Mouse (Mus musculus) kidney, postnatal 25 days (tissue): ENCODE results near the gene Irx4.

ENCODE experiments used
- DNase-seq, 2 experiments: peaks; one replicate each; pipeline ENCODE4 v3.0.0; 2021; ENCODE audit warnings: mixed read lengths in 2 of 2

Irx4 gene

GRCm38 (mm10) chr13:73270451-73271081 is 10.3 kb downstream of the Irx4 start:
- no peak for DNase-seq

GRCm38 (mm10) chr13:73271336-73272242 is 11.3 kb downstream of the Irx4 start:
- DNase-seq, result no peak

GRCm38 (mm10) chr13:73272794-73273282 is 12.6 kb downstream of the Irx4 start:
- DNase-seq, result no peak

GRCm38 (mm10) chr13:73273536-73273935 is 13.3 kb downstream of the Irx4 start:
- no peak for DNase-seq

- DNase-seq, result no peak
These were observed 17.1 kb downstream of the Irx4 start for GRCm38 (mm10) chr13:73277361-73277760.

- DNase-seq, result no peak
These were observed 17.5 kb downstream of the Irx4 start for GRCm38 (mm10) chr13:73277797-73278196.

GRCm38 (mm10) chr13:73279196-73279595 is 18.9 kb downstream of the Irx4 start:
- DNase-seq, result no peak

- no peak for DNase-seq
These were observed 22.1 kb downstream of the Irx4 start for GRCm38 (mm10) chr13:73282407-73282806.

- DNase-seq, result no peak
These were observed 23.3 kb downstream of the Irx4 start for GRCm38 (mm10) chr13:73283534-73283933.

- DNase-seq, result no peak
These were observed 29.9 kb downstream of the Irx4 start for GRCm38 (mm10) chr13:73290206-73290605.

GRCm38 (mm10) chr13:73291102-73291501 is 30.8 kb downstream of the Irx4 start:
- no peak for DNase-seq

GRCm38 (mm10) chr13:73298717-73299116 is 38.4 kb downstream of the Irx4 start:
- no peak for DNase-seq

- DNase-seq, result no peak
These were observed 39.0 kb downstream of the Irx4 start for GRCm38 (mm10) chr13:73299322-73299721.

GRCm38 (mm10) chr13:73304729-73305128 is 44.5 kb downstream of the Irx4 start:
- DNase-seq, result no peak

GRCm38 (mm10) chr13:73305398-73306084 is 45.3 kb downstream of the Irx4 start:
- peak in 1 of 2 experiments; percentile 28 for DNase-seq

- DNase-seq, result no peak
These were observed 45.8 kb downstream of the Irx4 start for GRCm38 (mm10) chr13:73306085-73306410.

GRCm38 (mm10) chr13:73306430-73306829 is 46.2 kb downstream of the Irx4 start:
- no peak for DNase-seq

- DNase-seq, result peak; percentile 60 to 72
These were observed 50.1 kb downstream of the Irx4 start for GRCm38 (mm10) chr13:73310183-73310929.
